Mouse (Mus musculus): ENCODE measurements around the gene Add2. TPM values are rescaled to one million over a fixed set of nuclear protein-coding genes. Genes with fewer than 3 reads are reported as not detected.

The Add2 gene
- polyA plus RNA-seq, 1 experiment from 2014 or later: 66.5 TPM

DNA sequence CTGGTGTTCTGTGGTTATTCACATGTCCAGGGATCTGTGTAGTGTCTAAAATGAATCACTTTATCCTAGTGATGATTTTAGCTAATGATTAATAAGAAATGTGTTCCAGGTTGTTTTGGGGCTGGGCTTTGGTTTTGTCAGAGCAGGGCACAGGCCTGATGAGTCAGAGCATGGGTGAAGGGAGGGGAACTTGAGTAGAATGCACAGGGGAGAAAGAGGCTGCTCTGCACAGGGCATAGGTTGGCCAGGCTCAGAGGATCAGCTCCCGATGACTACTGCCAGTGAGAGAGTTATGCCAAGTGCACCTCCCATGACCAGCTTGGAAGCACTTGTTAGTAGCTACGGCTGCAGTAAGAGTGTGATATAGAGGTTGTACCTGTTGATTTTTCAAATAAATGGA, 3.0 kb downstream of the Add2 start:
- Histone ChIP-seq H3K36me3 (ENCODE audit: control insufficient read depth, insufficient read depth, low read length) (no peaks in the 10 kb centered on the region), H3K4me2 (no peak overlapping the region), H3K4me3 (ENCODE audit: low read depth, low read length) (no peak overlapping the region), H3K9me3 (ENCODE audit: control insufficient read depth, low read length) (no peaks in the 10 kb centered on the region), H3K27ac (ENCODE audit: low read depth, low read length) (no peak overlapping the region), H3K9ac (ENCODE audit: low read depth, low read length) (no peak overlapping the region), H3K27me3 (replicated peaks; ENCODE audit: control insufficient read depth, insufficient read depth, low read length) (peaks cover 46% of the 10 kb centered on the region), H3K4me1 (replicated peaks; ENCODE audit: control insufficient read depth, insufficient read depth, low read length) (peaks cover 3% of the 10 kb centered on the region; the same call in 1 of the 2 replicates)
- 83% methylated on average over 2 of the region's 2 CpGs for WGBS
- ATAC-seq (replicated peaks; ENCODE audit: low FRiP score) (no peak), DNase-seq (ENCODE audit: low spot score) (no peak)

- ATAC-seq (replicated peaks; ENCODE audit: low FRiP score) (no peak), DNase-seq (ENCODE audit: low spot score) (no peak)
- H3K27ac ChIP-seq (ENCODE audit: low read depth, low read length): no peak overlapping the region
- no peak overlapping the region for H3K9ac ChIP-seq (ENCODE audit: low read depth, low read length)
- peaks cover 28% of the 10 kb centered on the region for H3K27me3 ChIP-seq (replicated peaks; ENCODE audit: control insufficient read depth, insufficient read depth, low read length)
- H3K36me3 ChIP-seq (ENCODE audit: control insufficient read depth, insufficient read depth, low read length): no peaks in the 10 kb centered on the region
- H3K4me2 ChIP-seq: no peak overlapping the region
- H3K9me3 ChIP-seq (ENCODE audit: control insufficient read depth, low read length): no peaks in the 10 kb centered on the region
- no peak overlapping the region for H3K4me3 ChIP-seq (ENCODE audit: low read depth, low read length)
- H3K4me1 ChIP-seq (replicated peaks; ENCODE audit: control insufficient read depth, insufficient read depth, low read length): peaks cover 3% of the 10 kb centered on the region; the same call in 1 of the 2 replicates
- WGBS: 73% methylated on average over 1 of the region's 1 CpGs
These were observed 5.2 kb downstream of the Add2 start for GRCm38 (mm10) chr6:86033635-86034034.

DNA sequence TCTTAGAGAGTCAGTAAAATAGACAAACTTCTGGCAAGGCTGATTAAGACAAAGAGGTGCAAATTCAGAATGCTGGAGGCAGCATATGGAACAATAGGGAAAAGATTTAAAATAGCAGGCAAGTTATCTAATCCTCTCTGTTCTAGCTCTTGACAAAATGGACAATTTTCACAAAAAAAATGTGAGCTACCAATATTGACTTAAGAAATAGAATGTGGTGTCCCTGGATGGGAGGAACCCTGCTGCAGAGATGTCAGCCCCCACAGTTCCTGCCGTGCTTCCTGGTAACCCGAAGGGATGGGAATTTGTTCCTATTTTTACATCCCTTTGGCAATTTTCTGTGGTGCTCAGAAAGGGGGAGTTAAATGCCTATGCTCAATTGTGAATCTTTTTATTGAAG, 10.4 kb downstream of the Add2 start:
- WGBS: 51% methylated on average over 2 of the region's 2 CpGs
- H3K9me3 ChIP-seq (ENCODE audit: control insufficient read depth, low read length): no peaks in the 10 kb centered on the region
- H3K27ac ChIP-seq (ENCODE audit: low read depth, low read length): no peak overlapping the region
- H3K4me1 ChIP-seq (replicated peaks; ENCODE audit: control insufficient read depth, insufficient read depth, low read length): no peaks in the 10 kb centered on the region
- H3K4me3 ChIP-seq (ENCODE audit: low read depth, low read length): no peak overlapping the region
- no peak for ATAC-seq (replicated peaks; ENCODE audit: low FRiP score)
- DNase-seq (ENCODE audit: low spot score): no peak
- H3K36me3 ChIP-seq (ENCODE audit: control insufficient read depth, insufficient read depth, low read length): no peaks in the 10 kb centered on the region
- no peak overlapping the region for H3K9ac ChIP-seq (ENCODE audit: low read depth, low read length)
- no peak overlapping the region for H3K4me2 ChIP-seq
- 0 out of 2 replicates have a peak, but pooled peaks cover 2% of the 10 kb centered on the region for H3K27me3 ChIP-seq (replicated peaks; ENCODE audit: control insufficient read depth, insufficient read depth, low read length)

DNA sequence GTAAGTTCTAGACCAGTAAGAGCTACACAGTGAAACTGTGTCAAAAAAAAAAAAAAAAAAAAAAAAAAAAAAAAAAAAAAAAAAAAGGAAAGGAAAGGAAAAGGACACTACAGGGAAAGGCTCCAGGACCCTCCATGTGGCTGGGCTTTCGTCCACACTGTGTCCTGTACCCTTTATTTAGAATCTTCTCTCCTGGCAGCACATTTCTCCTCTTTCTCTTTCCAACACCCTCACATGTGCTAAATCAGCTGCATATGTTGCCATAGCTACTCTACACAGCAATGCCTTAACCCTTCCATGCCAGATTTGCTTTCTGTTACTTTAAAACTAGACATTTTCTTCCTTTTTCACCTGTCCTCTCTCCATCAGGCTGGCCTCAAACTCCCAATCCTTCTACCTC, 11.7 kb downstream of the Add2 start:
- ATAC-seq (replicated peaks; ENCODE audit: low FRiP score) (no peak), DNase-seq (ENCODE audit: low spot score) (no peak)
- Histone ChIP-seq H3K4me2 (no peak overlapping the region), H3K27ac (ENCODE audit: low read depth, low read length) (no peak overlapping the region), H3K27me3 (replicated peaks; ENCODE audit: control insufficient read depth, insufficient read depth, low read length) (0 out of 2 replicates have a peak, but pooled peaks cover 2% of the 10 kb centered on the region), H3K9me3 (ENCODE audit: control insufficient read depth, low read length) (no peaks in the 10 kb centered on the region), H3K4me1 (replicated peaks; ENCODE audit: control insufficient read depth, insufficient read depth, low read length) (no peaks in the 10 kb centered on the region), H3K36me3 (ENCODE audit: control insufficient read depth, insufficient read depth, low read length) (no peaks in the 10 kb centered on the region), H3K9ac (ENCODE audit: low read depth, low read length) (no peak overlapping the region), H3K4me3 (ENCODE audit: low read depth, low read length) (no peak overlapping the region)
- 72% methylated on average over 1 of the region's 1 CpGs for WGBS

GRCm38 (mm10) chr6:86047510-86047909, 19.0 kb downstream of the Add2 start:
- H3K27me3 ChIP-seq (replicated peaks; ENCODE audit: control insufficient read depth, insufficient read depth, low read length): no peaks in the 10 kb centered on the region
- no peaks in the 10 kb centered on the region for H3K9me3 ChIP-seq (ENCODE audit: control insufficient read depth, low read length)
- DNase-seq (ENCODE audit: low spot score): no peak
- H3K36me3 ChIP-seq (ENCODE audit: control insufficient read depth, insufficient read depth, low read length): no peaks in the 10 kb centered on the region
- peaks cover 16% of the 10 kb centered on the region for H3K4me1 ChIP-seq (replicated peaks; ENCODE audit: control insufficient read depth, insufficient read depth, low read length)
- H3K27ac ChIP-seq (ENCODE audit: low read depth, low read length): no peak overlapping the region
- no peak overlapping the region for H3K4me2 ChIP-seq
- no peak overlapping the region for H3K9ac ChIP-seq (ENCODE audit: low read depth, low read length)
- ATAC-seq (replicated peaks; ENCODE audit: low FRiP score): no peak
- H3K4me3 ChIP-seq (ENCODE audit: low read depth, low read length): no peak overlapping the region
- WGBS: 91% methylated on average over 11 of the region's 11 CpGs

DNA sequence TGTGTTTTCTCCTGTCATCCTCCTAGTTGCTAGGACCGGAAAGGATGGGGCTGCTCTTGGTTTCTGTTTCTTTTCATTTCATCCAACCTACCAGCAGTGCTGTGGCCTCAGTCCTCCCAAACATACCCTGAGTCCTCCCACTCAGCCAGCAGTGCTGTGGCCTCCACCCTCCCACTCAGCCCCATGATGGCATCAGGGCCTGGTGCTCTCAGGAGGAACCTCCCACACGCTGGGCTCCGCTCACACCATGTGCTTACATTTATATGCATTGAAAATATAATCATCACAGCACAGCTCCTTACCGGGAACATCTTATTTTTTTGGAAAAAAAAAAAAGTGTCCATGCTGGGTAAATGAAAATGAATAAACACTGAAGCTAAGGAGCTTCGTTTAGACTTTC, 20.0 kb downstream of the Add2 start:
- H3K4me2 ChIP-seq: no peak overlapping the region
- no peak overlapping the region for H3K4me3 ChIP-seq (ENCODE audit: low read depth, low read length)
- no peak overlapping the region for H3K27ac ChIP-seq (ENCODE audit: low read depth, low read length)
- H3K9me3 ChIP-seq (ENCODE audit: control insufficient read depth, low read length): no peaks in the 10 kb centered on the region
- DNase-seq (ENCODE audit: low spot score): no peak
- ATAC-seq (replicated peaks; ENCODE audit: low FRiP score): no peak
- no peaks in the 10 kb centered on the region for H3K36me3 ChIP-seq (ENCODE audit: control insufficient read depth, insufficient read depth, low read length)
- H3K4me1 ChIP-seq (replicated peaks; ENCODE audit: control insufficient read depth, insufficient read depth, low read length): peaks cover 21% of the 10 kb centered on the region
- H3K9ac ChIP-seq (ENCODE audit: low read depth, low read length): no peak overlapping the region
- 75% methylated on average over 5 of the region's 5 CpGs for WGBS
- H3K27me3 ChIP-seq (replicated peaks; ENCODE audit: control insufficient read depth, insufficient read depth, low read length): no peaks in the 10 kb centered on the region

GRCm38 (mm10) chr6:86050586-86051268, 22.2 kb downstream of the Add2 start:
- no peak overlapping the region for H3K4me2 ChIP-seq
- peaks cover 23% of the 10 kb centered on the region for H3K4me1 ChIP-seq (replicated peaks; ENCODE audit: control insufficient read depth, insufficient read depth, low read length)
- no peaks in the 10 kb centered on the region for H3K27me3 ChIP-seq (replicated peaks; ENCODE audit: control insufficient read depth, insufficient read depth, low read length)
- H3K4me3 ChIP-seq (ENCODE audit: low read depth, low read length): no peak overlapping the region
- H3K36me3 ChIP-seq (ENCODE audit: control insufficient read depth, insufficient read depth, low read length): no peaks in the 10 kb centered on the region
- no peak overlapping the region for H3K27ac ChIP-seq (ENCODE audit: low read depth, low read length)
- no peak for ATAC-seq (replicated peaks; ENCODE audit: low FRiP score)
- no peaks in the 10 kb centered on the region for H3K9me3 ChIP-seq (ENCODE audit: control insufficient read depth, low read length)
- 48% methylated on average over 6 of the region's 6 CpGs for WGBS
- no peak overlapping the region for H3K9ac ChIP-seq (ENCODE audit: low read depth, low read length)
- DNase-seq (ENCODE audit: low spot score): no peak

DNA sequence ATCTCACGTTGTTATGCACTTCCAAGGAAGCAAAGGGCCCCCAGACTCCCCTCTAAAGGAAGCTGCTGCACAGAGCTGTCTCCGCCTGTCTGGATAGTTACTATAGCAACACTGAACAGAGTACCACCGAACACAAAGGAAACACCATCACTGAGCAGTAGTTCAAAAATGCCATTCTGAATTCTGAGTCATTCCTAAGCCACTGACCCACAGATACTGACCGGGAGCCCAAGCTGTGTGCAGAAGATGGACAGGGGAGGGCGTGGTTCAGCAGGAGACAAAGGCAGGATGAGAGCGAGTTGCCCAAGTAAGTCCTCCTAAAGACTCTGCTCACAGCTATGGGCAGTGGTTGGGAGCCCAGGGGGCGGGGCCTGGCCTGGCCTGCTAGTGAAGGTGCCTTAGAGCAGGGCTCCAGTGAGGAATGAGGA, 23.6 kb downstream of the Add2 start:
- H3K27me3 ChIP-seq (replicated peaks; ENCODE audit: control insufficient read depth, insufficient read depth, low read length): no peaks in the 10 kb centered on the region
- ATAC-seq (replicated peaks; ENCODE audit: low FRiP score) (peak; percentile 70; the same call in 1 of the 2 replicates), DNase-seq (ENCODE audit: low spot score) (no peak)
- H3K9me3 ChIP-seq (ENCODE audit: control insufficient read depth, low read length): no peaks in the 10 kb centered on the region
- 29% methylated on average over 7 of the region's 7 CpGs for WGBS
- no peak overlapping the region for H3K4me3 ChIP-seq (ENCODE audit: low read depth, low read length)
- no peak overlapping the region for H3K4me2 ChIP-seq
- H3K36me3 ChIP-seq (ENCODE audit: control insufficient read depth, insufficient read depth, low read length): no peaks in the 10 kb centered on the region
- H3K4me1 ChIP-seq (replicated peaks; ENCODE audit: control insufficient read depth, insufficient read depth, low read length): peaks cover 23% of the 10 kb centered on the region
- no peak overlapping the region for H3K9ac ChIP-seq (ENCODE audit: low read depth, low read length)
- no peak overlapping the region for H3K27ac ChIP-seq (ENCODE audit: low read depth, low read length)

GRCm38 (mm10) chr6:86052556-86052955, 24.1 kb downstream of the Add2 start:
- H3K9me3 ChIP-seq (ENCODE audit: control insufficient read depth, low read length): no peaks in the 10 kb centered on the region
- no peak overlapping the region for H3K4me3 ChIP-seq (ENCODE audit: low read depth, low read length)
- H3K4me1 ChIP-seq (replicated peaks; ENCODE audit: control insufficient read depth, insufficient read depth, low read length): peaks cover 23% of the 10 kb centered on the region
- WGBS: 49% methylated on average over 4 of the region's 4 CpGs
- H3K27me3 ChIP-seq (replicated peaks; ENCODE audit: control insufficient read depth, insufficient read depth, low read length): no peaks in the 10 kb centered on the region
- no peaks in the 10 kb centered on the region for H3K36me3 ChIP-seq (ENCODE audit: control insufficient read depth, insufficient read depth, low read length)
- no peak overlapping the region for H3K27ac ChIP-seq (ENCODE audit: low read depth, low read length)
- no peak overlapping the region for H3K9ac ChIP-seq (ENCODE audit: low read depth, low read length)
- H3K4me2 ChIP-seq: no peak overlapping the region
- DNase-seq (ENCODE audit: low spot score): no peak
- ATAC-seq (replicated peaks; ENCODE audit: low FRiP score): no peak

All from liver, embryonic 11.5 days (tissue).